Mouse (Mus musculus) spleen, adult 12 weeks (tissue): ENCODE measurements around the gene Ifitm6.
A peak's percentile ranks its signal among the peaks of the same experiment; 100 is the strongest.
"Not testable (repeated sequence)": the region's sequence is repeated elsewhere in the genome, so short reads cannot be mapped to it uniquely, and the experiment has no call there.

Experiments
- DNase-seq: peaks from one replicate; pipeline ENCODE4 v3.0.0; 2022; ENCODE audit warnings: low spot score

Ifitm6 gene

GRCm38 (mm10) chr7:141040867-141041606 lies 23.3 kb upstream of the Ifitm6 start:
- no peak for DNase-seq

- DNase-seq, result no peak
These were observed 21.8 kb upstream of the Ifitm6 start for GRCm38 (mm10) chr7:141039386-141040107.

GRCm38 (mm10) chr7:141038090-141039032 lies 20.6 kb upstream of the Ifitm6 start:
- DNase-seq, result no peak

- not testable (repeated sequence) for DNase-seq
These were observed 18.9 kb upstream of the Ifitm6 start for GRCm38 (mm10) chr7:141036624-141037023.

- no peak for DNase-seq
These were observed 14.9 kb upstream of the Ifitm6 start for GRCm38 (mm10) chr7:141032458-141033167.

GRCm38 (mm10) chr7:141030390-141030789 lies 12.7 kb upstream of the Ifitm6 start:
- no peak for DNase-seq

- no peak for DNase-seq
These were observed 11.1 kb upstream of the Ifitm6 start, which contains the start of gene Gm17387 for GRCm38 (mm10) chr7:141028831-141029230. Gm17387 (plus strand) TSS chr7:141029131.

GRCm38 (mm10) chr7:141026740-141027098 lies 9.0 kb upstream of the Ifitm6 start:
- no peak for DNase-seq

GRCm38 (mm10) chr7:141026097-141026739 lies 8.5 kb upstream of the Ifitm6 start:
- no peak for DNase-seq

GRCm38 (mm10) chr7:141024865-141025838 lies 7.4 kb upstream of the Ifitm6 start:
- no peak for DNase-seq

GRCm38 (mm10) chr7:141021489-141022449 lies 4.0 kb upstream of the Ifitm6 start:
- DNase-seq, result no peak

- DNase-seq, result no peak
These were observed 1.3 kb upstream of the Ifitm6 start for GRCm38 (mm10) chr7:141019028-141019427.

- no peak for DNase-seq
These were observed 722 bp downstream of the Ifitm6 start for GRCm38 (mm10) chr7:141016707-141017697.

- DNase-seq, result no peak
These were observed 6.4 kb downstream of the Ifitm6 start for GRCm38 (mm10) chr7:141011238-141011770.

- peak; percentile 15 for DNase-seq
These were observed 7.1 kb downstream of the Ifitm6 start, which contains the start of gene Ifitm3 for GRCm38 (mm10) chr7:141010593-141010992. Ifitm3 (minus strand) TSS chr7:141010770.

GRCm38 (mm10) chr7:141009665-141010064 lies 8.1 kb downstream of the Ifitm6 start:
- DNase-seq, result no peak
